Mouse (Mus musculus): ENCODE results near the gene Abcf2.

- TF ChIP-seq CTCF (IDR thresholded peaks at IDR 0.05; ENCODE audit: extremely low read depth, insufficient read depth, low read length), result no peak
- TF ChIP-seq POLR2A (IDR thresholded peaks at IDR 0.05; ENCODE audit: extremely low read depth, insufficient read depth, low read length), result no peak
Observed at GRCm38 (mm10) chr5:24586106-24586505, 8.8 kb upstream of the Abcf2 start.

All from cortical plate, adult 2 months (tissue).